Mouse (Mus musculus) CD4-positive, CD25-positive, alpha-beta regulatory T cell, adult 2 months (primary cell): ENCODE results near the gene Tbc1d10a.

Source experiments
- DNase-seq: peaks from one replicate; pipeline ENCODE4 v3.0.0-alpha.2; 2012; ENCODE audit warnings: low read depth, low spot score

Gene Tbc1d10a

DNA sequence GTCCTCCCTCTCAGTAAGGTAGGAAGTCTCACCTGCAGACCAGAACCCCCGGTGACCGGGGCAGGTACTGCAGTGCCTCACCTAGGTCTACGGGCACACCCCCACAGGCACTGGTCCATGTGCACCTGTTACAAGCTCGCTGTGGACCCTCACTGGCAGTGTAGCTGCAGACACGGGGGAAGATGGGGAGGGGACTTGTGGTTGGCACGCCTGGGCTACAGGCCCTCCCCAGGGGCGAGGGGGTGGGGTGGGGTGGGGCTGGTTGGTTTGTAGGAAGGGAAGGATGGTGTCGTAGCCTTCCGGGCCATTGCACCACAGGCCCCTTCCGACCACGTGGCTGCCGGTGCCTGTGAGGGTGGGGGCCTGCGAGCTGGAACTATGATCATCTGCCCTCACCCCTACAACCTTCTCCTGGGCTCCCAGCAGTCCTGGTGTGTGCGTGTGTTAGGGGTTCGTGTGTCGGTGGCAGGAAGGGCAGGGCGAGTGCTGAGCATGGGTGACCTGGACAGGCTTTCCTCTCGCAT, 50.9 kb downstream of the Tbc1d10a start:
- DNase-seq, result peak; percentile 86

DNA sequence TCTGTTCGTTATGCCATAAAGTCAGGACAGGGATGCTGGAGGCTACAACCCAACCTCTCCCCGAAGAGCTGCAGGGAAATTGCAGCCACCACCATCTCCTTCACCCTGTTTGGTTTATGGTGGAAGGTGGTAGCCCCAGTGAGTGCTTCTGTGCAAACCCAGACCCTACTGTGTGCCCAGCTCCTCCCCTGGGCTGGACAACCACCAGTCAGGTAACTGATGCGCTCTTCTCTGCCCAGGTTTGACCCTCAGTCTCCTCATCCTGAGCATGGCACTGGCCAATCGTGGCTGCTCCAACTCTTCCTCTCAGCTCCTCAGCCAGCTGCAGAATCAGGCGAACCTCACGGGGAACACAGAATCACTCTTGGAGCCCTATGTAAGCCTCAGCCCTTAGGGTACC, 51.6 kb downstream of the Tbc1d10a start:
- no peak for DNase-seq

DNA sequence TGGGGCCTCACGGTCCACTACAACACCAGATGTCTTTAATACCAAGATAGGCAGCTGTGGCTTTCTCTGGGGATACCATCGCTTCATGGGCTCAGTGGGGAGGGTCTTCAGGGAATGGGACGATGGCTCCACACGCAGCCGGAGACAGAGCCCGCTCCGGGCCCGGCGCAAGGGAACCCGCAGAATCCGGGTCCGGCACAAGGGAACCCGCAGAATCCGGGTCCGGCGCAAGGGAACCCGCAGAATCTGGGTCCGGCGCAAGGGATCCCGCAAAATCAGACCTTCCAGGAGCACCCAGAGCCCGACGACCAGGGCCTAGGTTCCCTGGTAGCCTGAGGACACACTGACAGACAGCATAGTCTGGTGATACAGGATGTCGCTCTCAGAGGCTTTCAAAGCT, 53.1 kb downstream of the Tbc1d10a start:
- DNase-seq, result no peak

DNA sequence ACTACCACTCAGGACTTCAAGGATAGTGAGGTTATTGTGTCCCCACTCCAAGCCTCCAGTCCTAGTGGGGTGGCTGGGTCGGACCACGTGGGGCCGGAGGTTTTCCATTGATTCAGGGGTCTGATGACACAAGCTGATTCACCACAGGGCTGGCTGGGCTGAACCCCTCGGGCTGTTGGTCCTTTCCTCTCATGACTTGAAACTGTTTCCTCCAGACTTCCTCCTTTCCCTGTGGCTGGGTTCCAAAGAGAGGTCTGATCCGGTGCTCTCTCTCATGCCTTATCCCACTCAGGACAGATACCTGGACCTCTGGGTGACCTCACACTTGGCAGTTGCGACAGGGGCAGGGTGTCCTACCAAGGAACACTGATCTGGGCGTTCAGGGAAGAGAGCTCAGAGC, 53.6 kb downstream of the Tbc1d10a start:
- no peak for DNase-seq

DNA sequence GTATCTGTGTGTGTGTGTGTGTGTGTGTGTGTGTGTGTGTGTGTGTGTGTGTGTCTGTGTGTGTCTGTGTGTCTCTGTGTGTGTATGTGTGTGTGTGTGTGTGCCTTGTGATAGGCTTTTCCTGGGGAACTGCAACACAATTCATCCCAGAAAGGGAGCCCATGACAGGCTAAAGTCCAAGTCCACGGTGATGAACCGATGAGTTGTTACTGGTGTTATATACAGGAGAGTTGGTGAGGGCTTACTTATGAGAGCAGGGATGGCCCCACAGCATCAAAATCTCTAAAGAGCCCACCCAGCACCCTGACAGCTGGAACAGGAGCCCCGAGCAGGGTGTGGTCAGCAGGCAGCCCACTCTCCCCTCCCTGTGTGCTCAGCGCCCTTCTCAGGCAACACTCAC, 54.6 kb downstream of the Tbc1d10a start:
- no peak for DNase-seq

DNA sequence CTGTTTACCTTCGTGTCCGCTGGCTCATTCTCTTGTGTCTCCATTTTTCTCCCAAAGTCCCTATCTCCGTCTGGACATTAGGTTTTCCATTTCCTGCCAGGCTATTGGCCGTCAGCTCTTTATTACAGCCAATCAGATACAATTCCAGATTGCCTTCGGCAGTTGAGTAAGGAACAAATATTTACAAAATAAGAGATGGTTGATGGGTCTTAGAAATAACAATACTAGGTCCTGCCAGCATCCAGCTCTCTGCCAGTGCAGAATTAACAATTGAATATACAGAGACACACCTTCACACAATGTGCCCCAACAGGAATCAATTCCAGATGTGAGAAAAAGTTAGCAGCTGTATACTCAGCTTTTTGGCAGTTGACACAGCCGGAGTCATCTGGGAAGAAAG, 59.5 kb downstream of the Tbc1d10a start:
- no peak for DNase-seq

DNA sequence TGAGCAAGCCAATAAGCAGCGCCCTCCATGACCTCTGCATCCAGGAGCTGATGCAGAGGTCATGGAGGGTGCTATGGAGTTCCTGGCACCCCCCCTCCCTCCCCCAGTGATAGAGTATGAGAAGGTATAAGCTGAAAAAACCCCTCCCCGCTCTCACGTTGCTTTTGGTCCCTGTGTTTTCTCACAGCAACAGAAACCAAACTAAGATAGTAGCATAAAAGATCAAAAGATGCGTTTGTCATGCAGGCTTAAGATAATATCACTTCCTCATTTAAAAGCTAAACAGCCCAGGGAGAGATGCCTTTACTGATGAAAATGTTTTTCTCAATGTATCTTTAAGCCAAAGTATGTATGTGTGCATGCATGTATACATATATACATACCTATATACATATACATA, 60.0 kb downstream of the Tbc1d10a start:
- DNase-seq, result peak; percentile 67

DNA sequence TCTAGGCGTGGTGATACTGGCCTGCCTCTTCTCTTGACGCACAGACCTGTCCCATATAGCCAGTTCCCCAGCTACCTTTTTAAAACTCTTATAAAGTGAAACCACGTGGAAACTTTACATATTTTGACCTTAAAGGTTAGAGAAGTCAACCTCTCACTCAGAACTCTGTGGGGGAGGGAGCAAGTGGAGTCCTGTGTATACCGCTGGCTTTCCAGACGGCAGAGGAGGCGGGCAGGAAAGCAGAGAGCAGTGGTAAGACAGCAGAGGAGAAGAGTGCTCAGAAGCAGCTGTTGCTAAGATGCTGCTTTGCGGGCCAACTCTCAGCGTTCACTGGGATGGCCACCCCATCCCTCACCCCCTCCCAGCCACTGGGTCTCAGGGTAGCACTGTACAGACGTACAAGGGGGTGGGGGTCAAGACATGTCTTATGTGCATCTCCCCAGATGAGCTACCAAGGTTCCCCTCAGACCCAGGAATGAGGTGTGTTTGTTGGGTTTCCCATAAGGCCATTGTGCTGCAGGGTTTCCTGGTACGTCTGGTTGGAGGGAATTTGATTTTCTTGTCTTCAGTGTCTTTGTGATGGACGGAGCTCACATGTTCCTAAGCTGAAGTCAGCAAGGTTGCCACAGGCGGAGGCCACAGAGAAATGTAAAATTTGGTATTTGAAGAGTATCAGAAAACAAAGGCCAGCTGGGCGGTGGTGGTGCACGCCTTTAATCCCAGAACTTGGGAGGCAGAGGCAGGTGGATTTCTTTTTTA, 60.8 kb downstream of the Tbc1d10a start:
- DNase-seq, result peak; percentile 68

DNA sequence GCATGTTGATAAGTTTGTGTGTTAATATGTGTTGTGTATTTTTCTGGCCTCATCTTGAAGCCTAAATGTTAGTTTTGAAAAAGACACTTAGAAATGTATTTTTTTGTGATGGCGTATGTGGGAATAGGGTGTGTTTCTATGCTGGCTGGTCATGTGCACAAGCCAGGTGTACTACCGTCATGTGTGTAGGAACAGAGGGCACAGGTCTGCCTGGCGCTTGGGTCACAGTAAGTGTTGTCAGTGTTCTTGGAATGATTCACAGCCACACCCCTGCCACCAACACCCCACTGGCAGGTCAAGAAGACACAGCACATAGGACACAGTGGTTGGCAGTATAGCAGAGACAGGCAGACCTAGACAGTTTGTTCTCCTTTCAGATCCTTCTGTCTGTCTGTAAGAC, 62.6 kb downstream of the Tbc1d10a start:
- DNase-seq, result no peak

DNA sequence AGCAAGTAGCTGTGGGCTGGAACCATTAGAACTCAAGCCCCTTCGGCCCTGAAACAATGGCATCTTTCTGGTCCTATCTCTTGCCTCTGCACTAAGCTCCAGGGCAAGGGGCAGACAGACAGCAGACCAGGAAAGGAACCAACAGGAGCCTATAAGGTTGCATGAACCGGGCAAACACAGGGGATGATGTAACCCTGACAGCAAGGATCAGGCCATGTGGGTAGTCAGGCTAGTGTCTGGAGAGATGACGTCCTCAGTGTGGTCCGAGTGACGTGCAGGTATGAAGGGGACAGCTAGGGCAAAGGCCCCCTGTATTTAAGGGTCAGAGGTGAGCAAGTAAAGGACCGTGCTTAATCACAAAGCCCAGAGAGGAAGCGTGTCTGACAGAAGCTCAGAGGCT, 63.7 kb downstream of the Tbc1d10a start:
- no peak for DNase-seq

DNA sequence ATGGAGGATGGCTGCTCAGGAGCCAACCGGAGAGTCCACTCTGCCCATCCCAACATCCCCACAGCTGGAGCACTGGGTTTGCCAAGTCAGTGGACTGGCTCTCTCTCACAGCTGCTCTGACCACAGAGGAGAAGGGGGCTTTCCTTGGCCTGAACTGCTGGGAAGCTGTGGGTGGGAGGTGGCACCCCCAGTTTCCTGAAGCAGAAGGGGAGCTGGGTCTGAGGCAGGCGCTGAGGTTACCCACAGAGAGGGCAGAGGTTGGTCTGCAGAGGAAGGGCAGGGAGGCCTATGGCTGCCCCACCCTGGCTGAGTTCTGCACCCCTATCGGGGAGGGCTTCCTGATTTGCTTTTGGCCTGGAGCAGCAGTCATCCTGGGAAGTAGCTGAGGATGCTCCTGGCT, 64.8 kb downstream of the Tbc1d10a start:
- DNase-seq, result peak; percentile 27

DNA sequence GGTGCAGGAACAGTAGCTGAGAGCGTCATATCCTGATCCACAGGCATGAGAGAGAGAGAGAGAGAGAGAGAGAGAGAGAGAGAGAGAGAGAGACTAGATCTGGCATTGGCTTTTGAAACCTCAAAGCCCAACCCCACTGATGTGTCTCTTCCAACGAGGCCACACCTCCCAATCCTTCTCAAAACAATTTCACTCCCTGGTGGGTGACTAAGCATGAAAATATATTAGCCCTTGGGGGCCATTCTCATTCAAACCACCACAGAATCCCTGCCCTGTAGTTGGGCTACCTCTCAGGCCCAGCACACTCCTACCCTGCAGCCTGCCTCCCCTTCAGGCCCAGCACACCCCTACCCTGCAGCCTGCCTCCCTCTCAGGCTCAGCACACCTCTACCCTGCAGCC, 66.3 kb downstream of the Tbc1d10a start:
- DNase-seq, result no peak

DNA sequence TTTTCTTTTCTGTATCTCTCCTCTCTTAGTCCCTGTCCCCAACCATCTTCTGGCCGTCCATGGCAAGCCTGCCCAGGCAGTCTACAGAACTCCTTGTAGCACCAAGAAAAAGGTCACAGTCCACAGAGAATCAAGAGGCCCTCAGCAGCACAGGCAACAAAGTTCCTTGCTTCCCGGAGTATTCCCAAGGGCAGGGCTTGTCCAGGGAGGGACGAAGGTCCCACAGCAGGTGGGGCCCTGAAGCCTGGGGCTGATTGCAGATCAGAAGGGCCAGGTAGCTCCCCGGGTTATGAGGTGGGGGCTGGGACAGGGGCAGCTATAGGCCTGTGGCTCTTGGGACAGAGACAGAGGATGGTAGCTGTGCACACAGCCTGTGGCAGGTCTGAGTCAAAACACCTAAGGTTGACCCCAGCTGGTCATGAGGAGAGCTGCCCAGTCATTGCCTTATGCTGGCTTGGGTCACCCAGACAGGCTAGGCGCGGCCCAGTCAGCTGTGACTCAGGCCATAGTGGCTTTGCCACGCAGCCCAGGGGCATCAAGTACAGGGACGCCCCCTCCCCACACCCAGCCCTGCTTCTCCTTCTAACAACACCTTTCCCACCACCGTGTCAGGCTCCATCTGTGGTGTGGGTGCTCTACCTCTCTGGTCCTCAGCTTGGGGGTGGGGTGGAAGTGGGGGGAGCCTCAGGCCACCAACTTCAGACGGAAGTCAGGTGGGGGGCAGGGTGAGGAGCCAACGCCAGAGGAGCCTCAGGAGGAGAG, 70.4 kb downstream of the Tbc1d10a start, which contains the start of gene Lif:
Gene Lif (plus strand): TSS at position 712 of the 762 bp plus-strand sequence.
- no peak for DNase-seq

DNA sequence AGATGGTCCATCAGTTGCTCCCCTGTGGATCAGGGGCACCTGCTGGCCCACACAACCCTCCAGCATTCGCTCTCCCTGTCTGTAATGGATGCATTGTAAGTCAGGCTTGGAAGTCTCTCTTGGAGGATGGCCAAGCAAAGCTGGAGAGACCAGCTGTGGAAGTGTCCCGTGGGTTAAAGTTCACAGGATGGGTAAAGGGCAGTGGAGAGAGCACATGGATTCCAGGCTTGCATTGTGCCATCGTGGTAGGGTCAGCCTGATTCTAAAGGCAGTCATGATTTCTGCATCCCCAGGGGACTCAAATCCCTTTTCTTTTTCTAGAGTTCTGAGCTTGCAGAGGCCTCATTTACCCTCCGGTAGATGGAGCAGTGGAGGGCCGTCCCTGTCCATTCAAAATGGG, 71.2 kb downstream of the Tbc1d10a start:
- DNase-seq, result no peak

DNA sequence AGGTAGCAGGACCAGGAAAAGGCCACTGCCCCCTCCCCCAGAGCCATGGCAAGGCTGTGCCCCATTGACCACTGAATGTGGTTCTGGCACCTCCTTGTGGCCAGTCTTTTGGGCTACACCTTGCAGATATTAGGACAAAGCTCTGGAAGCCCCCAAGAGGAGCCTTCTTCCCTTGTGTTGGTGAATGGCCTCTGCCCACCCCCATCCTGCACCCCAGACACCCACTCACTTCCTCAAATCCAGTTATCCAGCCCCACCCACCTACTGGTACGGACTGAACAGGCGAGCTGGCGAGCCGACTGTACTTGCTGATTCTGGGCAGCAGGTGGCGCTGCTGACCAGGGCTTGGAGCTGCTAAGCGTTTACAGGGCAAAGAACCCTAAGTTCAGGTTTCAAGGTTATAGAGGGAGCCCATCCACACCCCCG, 72.1 kb downstream of the Tbc1d10a start:
- peak; percentile 94 for DNase-seq

DNA sequence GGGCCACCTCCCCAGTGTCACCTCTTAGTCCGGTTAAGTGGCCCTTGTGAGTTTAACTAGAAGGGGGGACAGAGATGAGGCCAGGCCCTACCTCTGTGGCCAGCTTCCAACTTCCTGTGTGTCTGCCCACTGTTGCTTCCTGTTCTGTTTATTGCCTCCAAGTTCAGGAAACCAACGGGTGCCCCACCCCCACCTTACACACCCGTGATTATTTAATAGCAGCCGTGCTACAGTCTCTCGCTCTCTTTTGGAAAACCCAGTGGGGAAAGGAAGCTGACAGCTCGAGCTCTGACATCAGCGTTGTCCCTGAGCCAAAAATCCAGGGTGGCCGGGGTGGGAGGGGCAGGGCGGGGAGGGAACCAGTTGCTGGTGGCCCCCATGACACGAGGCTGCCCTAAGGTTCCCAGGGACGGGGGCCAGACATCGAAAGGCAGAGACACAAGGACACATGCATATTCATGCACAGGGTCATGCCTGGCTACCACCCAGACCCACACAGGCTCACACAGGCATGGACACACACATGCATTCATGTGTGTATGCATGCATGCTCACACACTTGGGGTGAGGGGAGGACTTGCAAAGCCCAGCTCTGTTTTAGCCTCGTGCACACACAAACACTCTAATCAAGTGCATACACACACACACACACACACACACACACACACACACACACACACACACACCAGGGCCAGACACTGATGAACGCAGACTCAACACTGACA, 74.0 kb downstream of the Tbc1d10a start:
- DNase-seq, result peak; percentile 57

DNA sequence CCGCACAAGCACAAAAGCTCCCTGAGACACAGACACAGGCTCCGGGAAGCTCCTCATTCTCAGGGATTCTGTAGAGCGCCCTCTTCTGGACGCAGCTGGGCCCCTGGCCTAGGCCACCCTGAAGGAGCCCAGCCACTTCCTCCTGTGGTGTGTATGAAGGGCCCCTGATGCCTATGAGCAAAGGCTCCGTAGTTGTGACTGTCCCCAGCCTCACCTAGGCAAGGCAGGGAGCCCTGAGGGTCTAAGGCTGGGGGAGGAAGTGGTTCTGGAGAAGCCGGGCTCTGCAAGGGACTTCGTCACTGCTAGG, 74.6 kb downstream of the Tbc1d10a start:
- DNase-seq, result peak; percentile 80

DNA sequence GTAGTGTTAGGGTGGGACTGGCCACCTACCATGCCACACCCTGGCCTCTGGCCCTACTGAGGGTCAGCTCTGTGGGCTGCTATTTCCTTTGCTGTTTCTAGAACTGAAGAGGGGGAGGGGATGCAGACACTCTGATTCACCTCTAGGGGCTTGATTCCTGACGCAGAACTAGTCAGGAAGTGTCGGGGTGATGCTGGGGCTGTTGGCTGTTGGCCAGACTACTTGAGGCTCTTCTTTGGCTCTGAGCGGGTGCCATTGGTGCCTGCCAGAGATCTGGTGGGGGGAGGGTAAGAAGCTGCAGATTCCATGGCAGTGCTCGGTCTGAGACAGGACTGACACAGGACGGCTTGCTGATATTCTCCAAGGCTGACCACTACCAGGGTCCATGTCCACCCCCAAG, 75.4 kb downstream of the Tbc1d10a start:
- DNase-seq, result peak; percentile 83

DNA sequence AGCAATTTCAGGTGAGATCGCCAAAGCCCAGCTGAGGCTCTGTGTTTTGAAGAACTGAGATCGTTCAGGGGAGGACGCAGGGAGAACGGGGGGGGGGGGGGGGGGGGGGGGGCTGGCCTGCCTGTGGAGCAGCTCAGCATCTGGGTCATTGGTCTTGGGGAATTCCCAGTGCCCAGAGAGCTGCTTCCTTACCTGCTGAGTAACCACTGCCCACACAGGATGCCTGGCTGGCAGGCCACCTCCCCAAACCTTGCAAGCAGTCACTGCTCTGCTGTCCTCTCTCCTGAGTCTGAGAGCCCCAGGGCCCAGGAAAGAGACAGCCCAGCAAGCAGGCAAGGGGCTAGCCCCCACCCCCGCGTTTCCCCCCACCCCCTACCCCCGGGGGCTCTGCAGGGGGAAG, 76.3 kb downstream of the Tbc1d10a start:
- peak; percentile 39 for DNase-seq

DNA sequence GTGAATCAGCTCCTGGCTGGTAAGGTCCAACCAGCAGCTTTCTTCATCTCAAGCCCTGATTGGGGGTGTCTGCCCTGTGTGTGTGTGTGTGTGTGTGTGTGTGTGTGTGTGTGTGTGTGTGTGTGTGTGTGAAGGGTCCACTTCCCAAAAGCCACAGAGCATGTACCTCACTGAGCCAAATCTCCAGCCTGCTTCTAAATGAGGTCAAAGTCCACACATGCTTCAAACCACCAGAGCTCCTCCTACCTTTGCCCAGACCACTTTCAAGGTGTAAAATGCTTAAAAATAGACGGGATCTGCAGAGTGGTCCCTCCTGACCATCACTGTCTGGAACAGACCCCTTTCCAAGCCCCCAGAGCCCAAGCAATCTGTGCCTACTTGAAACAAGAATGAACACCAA, 76.7 kb downstream of the Tbc1d10a start:
- DNase-seq, result no peak

DNA sequence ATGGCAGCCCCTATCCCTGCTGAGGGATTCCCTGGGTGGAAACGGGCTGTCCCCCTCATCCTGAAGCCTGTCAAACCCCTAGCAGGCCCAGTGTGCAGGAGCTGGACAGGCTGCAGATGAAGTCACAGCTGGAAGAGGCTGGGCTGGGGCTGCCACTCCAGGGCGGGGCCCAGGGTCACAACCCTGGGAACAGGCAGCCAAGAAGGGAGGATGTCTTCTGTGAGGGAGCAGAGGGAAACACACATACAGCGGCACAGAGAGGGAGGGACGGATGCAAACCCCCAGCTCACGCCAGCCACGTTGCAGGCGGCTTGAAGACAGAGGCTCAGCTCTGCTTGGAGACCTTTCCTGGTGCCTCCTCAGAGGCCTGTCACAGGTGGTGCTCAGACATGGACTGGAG, 77.5 kb downstream of the Tbc1d10a start:
- DNase-seq, result no peak
